Mouse (Mus musculus) liver, embryonic 15.5 days (tissue): ENCODE data around the gene C1qtnf7. TPM values are rescaled to one million over a fixed set of nuclear protein-coding genes. Genes with fewer than 3 reads are reported as not detected.

Source experiments
- ATAC-seq: fragments of 200-750 bp; cut with Nextera tagmentation; 2 replicates; pipeline ENCODE4 v1.8.0; 2017; ENCODE audit warnings: moderate number of reproducible peaks, mild to moderate bottlenecking, moderate library complexity; ENCODE audit not compliant: insufficient read depth
- H3K27ac ChIP-seq: fragments of 300-500 bp; sonication (generic); replicated peaks from 2 replicates; pipeline ENCODE4 v1.5.1; 2015; ENCODE audit warnings: mild to moderate bottlenecking, inconsistent platforms
- H3K27me3 ChIP-seq: fragments of 300-500 bp; sonication (generic); 2 replicates; pipeline ENCODE4 v1.6.1; 2015; ENCODE audit warnings: mild to moderate bottlenecking, inconsistent platforms
- H3K36me3 ChIP-seq: fragments of 300-500 bp; sonication (generic); replicated peaks from 2 replicates; pipeline ENCODE4 v1.6.1; 2015; ENCODE audit warnings: moderate library complexity, mild to moderate bottlenecking, inconsistent platforms
- H3K4me1 ChIP-seq: fragments of 300-500 bp; sonication (generic); replicated peaks from 2 replicates; pipeline ENCODE4 v1.6.1; 2015; ENCODE audit warnings: inconsistent platforms
- H3K4me2 ChIP-seq: fragments of 300-500 bp; sonication (generic); 2 replicates; pipeline ENCODE4 v1.6.1; 2015; ENCODE audit warnings: moderate library complexity, mild to moderate bottlenecking, inconsistent platforms
- H3K4me3 ChIP-seq: fragments of 300-500 bp; sonication (generic); replicated peaks from 2 replicates; pipeline ENCODE4 v1.5.1; 2015; ENCODE audit warnings: mild to moderate bottlenecking, inconsistent platforms
- H3K9ac ChIP-seq: fragments of 300-500 bp; sonication (generic); 2 replicates; pipeline ENCODE4 v1.6.1; 2015; ENCODE audit warnings: moderate library complexity, mild to moderate bottlenecking, inconsistent platforms
- H3K9me3 ChIP-seq: fragments of 300-500 bp; sonication (generic); replicated peaks from 2 replicates; pipeline ENCODE4 v1.6.1; 2016; ENCODE audit warnings: inconsistent platforms
- WGBS: fragments of 180-500 bp; shearing (Covaris S2); methylation state at CpG from one replicate; pipeline ENCODE4 v1.1.7; 2015; ENCODE audit warnings: mixed read lengths; ENCODE audit not compliant: insufficient replicate concordance; 5-methylcytosine and 5-hydroxymethylcytosine counted together
- polyA plus RNA-seq: library from polyadenylated mRNA; unstranded; fragments of >200 nt; fragmentation: Nextera tagmentation; extraction: Ambion mirVana; gene quantifications from 2 replicates; pipeline ENCODE4 v1.2.1, GENCODE M21; 2015

C1qtnf7 gene
- polyA plus RNA-seq, 1 experiment from 2014 or later, result 0.96 TPM

GRCm38 (mm10) chr5:43625407-43625806 lies 110.1 kb downstream of the C1qtnf7 start:
- Histone ChIP-seq H3K9me3 (no peaks in the 10 kb centered on the region), H3K4me1 (no peaks in the 10 kb centered on the region), H3K36me3 (no peaks in the 10 kb centered on the region), H3K9ac (no peak overlapping the region), H3K27me3 (no peaks in the 10 kb centered on the region), H3K4me2 (no peak overlapping the region), H3K4me3 (no peak overlapping the region), H3K27ac (no peak overlapping the region)
- ATAC-seq, result no peak
- WGBS, result 46% methylated on average over 4 of the region's 4 CpGs

- no peak for ATAC-seq
- Histone ChIP-seq H3K27ac (no peak overlapping the region), H3K9me3 (no peaks in the 10 kb centered on the region), H3K4me2 (no peak overlapping the region), H3K4me1 (no peaks in the 10 kb centered on the region), H3K9ac (no peak overlapping the region), H3K27me3 (no peaks in the 10 kb centered on the region), H3K4me3 (no peak overlapping the region), H3K36me3 (no peaks in the 10 kb centered on the region)
- 54% methylated on average over 5 of the region's 5 CpGs for WGBS
Measured at GRCm38 (mm10) chr5:43634071-43634601, 118.8 kb downstream of the C1qtnf7 start.

- Histone ChIP-seq H3K9me3 (no peaks in the 10 kb centered on the region), H3K4me2 (no peak overlapping the region), H3K27ac (no peak overlapping the region), H3K27me3 (no peaks in the 10 kb centered on the region), H3K9ac (no peak overlapping the region), H3K36me3 (no peaks in the 10 kb centered on the region), H3K4me3 (no peak overlapping the region), H3K4me1 (no peaks in the 10 kb centered on the region)
- no peak for ATAC-seq
- WGBS, result 31% methylated on average over 9 of the region's 9 CpGs
Measured at GRCm38 (mm10) chr5:43634602-43635081, 119.3 kb downstream of the C1qtnf7 start.

- Histone ChIP-seq H3K4me1 (no peaks in the 10 kb centered on the region), H3K36me3 (no peaks in the 10 kb centered on the region), H3K27ac (no peak overlapping the region), H3K9me3 (no peaks in the 10 kb centered on the region), H3K9ac (no peak overlapping the region), H3K27me3 (no peaks in the 10 kb centered on the region), H3K4me3 (no peak overlapping the region), H3K4me2 (no peak overlapping the region)
- ATAC-seq, result no peak
- 63% methylated on average over 4 of the region's 4 CpGs for WGBS
Measured at GRCm38 (mm10) chr5:43645020-43645419, 129.7 kb downstream of the C1qtnf7 start.

- H3K4me1 ChIP-seq, result no peaks in the 10 kb centered on the region
- no peak for ATAC-seq
- no peaks in the 10 kb centered on the region for H3K27me3 ChIP-seq
- no peak overlapping the region for H3K9ac ChIP-seq
- no peak overlapping the region for H3K4me3 ChIP-seq
- H3K36me3 ChIP-seq, result no peaks in the 10 kb centered on the region
- no peaks in the 10 kb centered on the region for H3K9me3 ChIP-seq
- no peak overlapping the region for H3K4me2 ChIP-seq
- H3K27ac ChIP-seq, result no peak overlapping the region
- WGBS, result 62% methylated on average over 12 of the region's 12 CpGs
Measured at GRCm38 (mm10) chr5:43647098-43647774, 131.9 kb downstream of the C1qtnf7 start.

- H3K9ac ChIP-seq, result no peak overlapping the region
- H3K27me3 ChIP-seq, result no peaks in the 10 kb centered on the region
- no peaks in the 10 kb centered on the region for H3K9me3 ChIP-seq
- 62% methylated on average over 3 of the region's 3 CpGs for WGBS
- no peak overlapping the region for H3K4me3 ChIP-seq
- 0 out of 2 replicates have a peak, but pooled peaks cover 10% of the 10 kb centered on the region for H3K4me1 ChIP-seq
- H3K27ac ChIP-seq, result no peak overlapping the region
- no peak for ATAC-seq
- H3K4me2 ChIP-seq, result no peak overlapping the region; the same call in 1 of the 2 replicates
- no peaks in the 10 kb centered on the region for H3K36me3 ChIP-seq
Measured at GRCm38 (mm10) chr5:43661498-43661897, 146.2 kb downstream of the C1qtnf7 start.

- Histone ChIP-seq H3K9ac (no peak within 1 kb of the TSS), H3K27ac (peak within 1 kb of the TSS; percentile 45), H3K4me3 (peak within 1 kb of the TSS; percentile 44), H3K9me3 (no peaks in the 10 kb centered on the region), H3K36me3 (no peaks in the 10 kb centered on the region), H3K4me1 (0 out of 2 replicates have a peak, but pooled peaks cover 10% of the 10 kb centered on the region), H3K27me3 (no peaks in the 10 kb centered on the region), H3K4me2 (peak within 1 kb of the TSS; percentile 49)
- no peak for ATAC-seq
- 12% methylated on average over 19 of the region's 19 CpGs for WGBS
Measured at GRCm38 (mm10) chr5:43661997-43662961, 146.9 kb downstream of the C1qtnf7 start, which contains the start of gene Cc2d2a. TSS of gene Cc2d2a (plus strand) at chr5:43662346.

- no peaks in the 10 kb centered on the region for H3K9me3 ChIP-seq
- ATAC-seq, result no peak
- H3K27me3 ChIP-seq, result no peaks in the 10 kb centered on the region
- no peak overlapping the region for H3K27ac ChIP-seq
- H3K9ac ChIP-seq, result no peak overlapping the region
- no peak overlapping the region for H3K4me3 ChIP-seq
- H3K36me3 ChIP-seq, result no peaks in the 10 kb centered on the region
- peak overlapping the region; percentile 36 for H3K4me2 ChIP-seq
- H3K4me1 ChIP-seq, result 0 out of 2 replicates have a peak, but pooled peaks cover 10% of the 10 kb centered on the region
- 56% methylated on average over 6 of the region's 6 CpGs for WGBS
Measured at GRCm38 (mm10) chr5:43663531-43663930, 148.2 kb downstream of the C1qtnf7 start.

GRCm38 (mm10) chr5:43665144-43665543 lies 149.8 kb downstream of the C1qtnf7 start:
- 0 out of 2 replicates have a peak, but pooled peaks cover 10% of the 10 kb centered on the region for H3K4me1 ChIP-seq
- H3K9me3 ChIP-seq, result no peaks in the 10 kb centered on the region
- H3K4me3 ChIP-seq, result no peak overlapping the region
- no peak overlapping the region for H3K4me2 ChIP-seq
- no peaks in the 10 kb centered on the region for H3K27me3 ChIP-seq
- no peak overlapping the region for H3K9ac ChIP-seq
- no peak for ATAC-seq
- H3K36me3 ChIP-seq, result no peaks in the 10 kb centered on the region
- WGBS, result 46% methylated on average over 5 of the region's 5 CpGs
- no peak overlapping the region for H3K27ac ChIP-seq
